Mouse (Mus musculus) midbrain, embryonic 14.5 days (tissue): ENCODE data around the gene Vasp. TPM values are rescaled to one million over a fixed set of nuclear protein-coding genes. Genes with fewer than 3 reads are reported as not detected.

Experiments
- ATAC-seq: fragments of 200-750 bp; cut with Nextera tagmentation; 2 replicates; pipeline ENCODE4 v1.8.0; 2017; ENCODE audit warnings: moderate number of reproducible peaks, moderate library complexity; ENCODE audit not compliant: low FRiP score, low TSS enrichment
- DNase-seq: peaks from one replicate; pipeline ENCODE4 v3.0.0-alpha.2; 2015
- H3K27ac ChIP-seq: fragments of 300-500 bp; sonication (generic); replicated peaks from 2 replicates; pipeline ENCODE4 v1.5.1; 2014; ENCODE audit warnings: mild to moderate bottlenecking, low read depth, low read length, moderate library complexity
- H3K27me3 ChIP-seq: fragments of 300-500 bp; sonication (generic); 2 replicates; pipeline ENCODE4 v1.6.1; 2014; ENCODE audit warnings: low read length, control low read depth, mixed read lengths; ENCODE audit not compliant: control insufficient read depth, insufficient read depth
- H3K36me3 ChIP-seq: fragments of 300-500 bp; sonication (generic); 2 replicates; pipeline ENCODE4 v1.6.1; 2014; ENCODE audit warnings: low read length, control low read depth; ENCODE audit not compliant: control insufficient read depth, insufficient read depth
- H3K4me1 ChIP-seq: fragments of 300-500 bp; sonication (generic); 2 replicates; pipeline ENCODE4 v1.6.1; 2014; ENCODE audit warnings: mild to moderate bottlenecking, antibody characterized with exemption, low read length, control low read depth; ENCODE audit not compliant: control insufficient read depth, insufficient read depth
- H3K4me2 ChIP-seq: fragments of 300-500 bp; sonication (generic); 2 replicates; pipeline ENCODE4 v1.6.1; 2014; ENCODE audit warnings: mild to moderate bottlenecking, low read length, moderate library complexity
- H3K4me3 ChIP-seq: fragments of 300-500 bp; sonication (generic); replicated peaks from 2 replicates; pipeline ENCODE4 v1.5.1; 2014; ENCODE audit warnings: low read depth, low read length
- H3K9ac ChIP-seq: fragments of 300-500 bp; sonication (generic); replicated peaks from 2 replicates; pipeline ENCODE4 v1.6.1; 2014; ENCODE audit warnings: mild to moderate bottlenecking, low read length, moderate library complexity
- H3K9me3 ChIP-seq: fragments of 300-500 bp; sonication (generic); 2 replicates; pipeline ENCODE4 v1.6.1; 2016; ENCODE audit warnings: low read length, control low read depth, mixed read lengths; ENCODE audit not compliant: control insufficient read depth
- WGBS: fragments of 180-500 bp; shearing (Covaris S2); extraction: QIAGEN DNeasy Blood & Tissue Kit; methylation state at CpG from one replicate; pipeline ENCODE4 v1.1.7; 2014; 5-methylcytosine and 5-hydroxymethylcytosine counted together
- polyA plus RNA-seq: library from polyadenylated mRNA; unstranded; fragments of >200 nt; fragmentation: Nextera tagmentation; extraction: Ambion mirVana; gene quantifications from 2 replicates; pipeline ENCODE4 v1.2.1, GENCODE M21; 2014

Vasp gene
- polyA plus RNA-seq, 1 experiment from 2014 or later = 28.9 TPM

GRCm38 (mm10) chr7:19305413-19305735 is 33.8 kb upstream of the Vasp start:
- peaks cover 54% of the 10 kb centered on the region for H3K27me3 ChIP-seq
- WGBS = 11% methylated on average over 6 of the region's 6 CpGs
- 0 out of 2 replicates have a peak overlapping the region, but pooled peaks have one; percentile 21 for H3K4me3 ChIP-seq
- peak overlapping the region; percentile 43; the same call in 1 of the 2 replicates for H3K4me2 ChIP-seq
- H3K36me3 ChIP-seq = no peaks in the 10 kb centered on the region
- ATAC-seq = no peak
- no peak overlapping the region for H3K9ac ChIP-seq
- H3K4me1 ChIP-seq = peaks cover 23% of the 10 kb centered on the region
- DNase-seq = no peak
- no peaks in the 10 kb centered on the region for H3K9me3 ChIP-seq
- H3K27ac ChIP-seq = no peak overlapping the region

- H3K27me3 ChIP-seq = peaks cover 54% of the 10 kb centered on the region
- H3K36me3 ChIP-seq = no peaks in the 10 kb centered on the region
- H3K4me3 ChIP-seq = peak overlapping the region; percentile 21
- no peak for DNase-seq
- peaks cover 21% of the 10 kb centered on the region for H3K4me1 ChIP-seq
- ATAC-seq = no peak
- 2% methylated on average over 48 of the region's 48 CpGs for WGBS
- H3K9ac ChIP-seq = no peak overlapping the region; the same call in 1 of the 2 replicates
- H3K4me2 ChIP-seq = peak overlapping the region; percentile 43
- no peak overlapping the region for H3K27ac ChIP-seq
- H3K9me3 ChIP-seq = no peaks in the 10 kb centered on the region
Measured at GRCm38 (mm10) chr7:19304501-19305412, 33.1 kb upstream of the Vasp start.

GRCm38 (mm10) chr7:19303770-19304169 is 32.2 kb upstream of the Vasp start:
- Histone ChIP-seq H3K4me2 (peak overlapping the region; percentile 43), H3K27ac (no peak overlapping the region), H3K4me3 (0 out of 2 replicates have a peak overlapping the region, but pooled peaks have one; percentile 10), H3K27me3 (peaks cover 54% of the 10 kb centered on the region), H3K9ac (no peak overlapping the region), H3K36me3 (no peaks in the 10 kb centered on the region), H3K4me1 (peaks cover 12% of the 10 kb centered on the region), H3K9me3 (no peaks in the 10 kb centered on the region)
- DNase-seq (peak; percentile 82), ATAC-seq (no peak)
- WGBS = 0% methylated on average over 16 of the region's 16 CpGs

GRCm38 (mm10) chr7:19303046-19303305 is 31.4 kb upstream of the Vasp start:
- Histone ChIP-seq H3K4me2 (no peak overlapping the region), H3K27me3 (peaks cover 54% of the 10 kb centered on the region), H3K36me3 (no peaks in the 10 kb centered on the region), H3K9me3 (no peaks in the 10 kb centered on the region), H3K9ac (no peak overlapping the region), H3K4me1 (peaks cover 11% of the 10 kb centered on the region), H3K4me3 (no peak overlapping the region), H3K27ac (no peak overlapping the region)
- ATAC-seq = no peak
- 74% methylated on average over 12 of the region's 12 CpGs for WGBS
- no peak for DNase-seq

GRCm38 (mm10) chr7:19302264-19303045 is 30.8 kb upstream of the Vasp start:
- ATAC-seq (no peak), DNase-seq (no peak)
- Histone ChIP-seq H3K27ac (no peak overlapping the region), H3K4me2 (peak overlapping the region; percentile 50), H3K4me1 (peaks cover 6% of the 10 kb centered on the region), H3K27me3 (peaks cover 54% of the 10 kb centered on the region), H3K9me3 (no peaks in the 10 kb centered on the region), H3K9ac (0 out of 2 replicates have a peak overlapping the region, but pooled peaks have one; percentile 51), H3K4me3 (peak overlapping the region; percentile 43), H3K36me3 (no peaks in the 10 kb centered on the region)
- WGBS = 53% methylated on average over 13 of the region's 13 CpGs

- Histone ChIP-seq H3K4me3 (peak overlapping the region; percentile 43), H3K4me1 (peaks cover 6% of the 10 kb centered on the region), H3K4me2 (peak overlapping the region; percentile 50), H3K9ac (peak overlapping the region; percentile 51; the same call in 1 of the 2 replicates), H3K27me3 (peaks cover 49% of the 10 kb centered on the region), H3K27ac (no peak overlapping the region), H3K36me3 (no peaks in the 10 kb centered on the region), H3K9me3 (no peaks in the 10 kb centered on the region)
- DNase-seq (no peak), ATAC-seq (no peak)
- 8% methylated on average over 16 of the region's 16 CpGs for WGBS
Measured at GRCm38 (mm10) chr7:19301461-19302263, 30.0 kb upstream of the Vasp start.

- DNase-seq (peak; percentile 93), ATAC-seq (peak; percentile 80)
- Histone ChIP-seq H3K4me3 (peak overlapping the region; percentile 43), H3K4me2 (peak overlapping the region; percentile 50), H3K4me1 (peaks cover 6% of the 10 kb centered on the region), H3K27ac (no peak overlapping the region), H3K9me3 (no peaks in the 10 kb centered on the region), H3K27me3 (peaks cover 40% of the 10 kb centered on the region), H3K36me3 (peaks cover 7% of the 10 kb centered on the region; the same call in 1 of the 2 replicates), H3K9ac (peak overlapping the region; percentile 51; the same call in 1 of the 2 replicates)
- under 1% methylated on average over 29 of the region's 29 CpGs for WGBS
Measured at GRCm38 (mm10) chr7:19300501-19301421, 29.1 kb upstream of the Vasp start.
